In genomic region chr14:15746629-15747238, GRCm38 (mm10) we compare ENCODE assay signal across 15 mouse cellular contexts.
A peak's percentile ranks its signal among the peaks of the same experiment; 100 is the strongest.
DNase-seq lines count a peak whose midpoint lies in the region; ATAC-seq and TF ChIP-seq lines count a peak whose summit lies in the region.
"Had no signal": no experiment of that assay in that cellular context is flagged by ENCODE, and none has a peak within 500 bp of the region (broad histone marks: within the 10 kb centered on the region; RNA-seq: fewer than 3 reads in every experiment).

No protein-coding gene starts in this region.

- no peaks in the 10 kb centered on the region for H3K36me3 ChIP-seq in hindbrain, postnatal 0 days (ENCODE audit: insufficient read depth, low read length)
- H3K36me3 ChIP-seq: limb, embryonic 13.5 days; lung, embryonic 15.5 days had no signal

- H3K27me3 ChIP-seq in hindbrain, postnatal 0 days (ENCODE audit: insufficient read depth, low read length) = no peaks in the 10 kb centered on the region
- H3K27me3 ChIP-seq: limb, embryonic 13.5 days; lung, embryonic 15.5 days; Patski had no signal

- ATAC-seq in hindbrain, postnatal 0 days = no peak
- ATAC-seq: Patski had no signal

- H3K9ac ChIP-seq in hindbrain, postnatal 0 days (replicated peaks; ENCODE audit: low read length) = no peak overlapping the region
- H3K9ac ChIP-seq: limb, embryonic 13.5 days; lung, embryonic 15.5 days had no signal

- no peak overlapping the region for H3K4me3 ChIP-seq in hindbrain, postnatal 0 days (ENCODE audit: low read length)
- H3K4me3 ChIP-seq: limb, embryonic 13.5 days; lung, embryonic 15.5 days had no signal

- no peak overlapping the region for H3K4me2 ChIP-seq in hindbrain, postnatal 0 days (ENCODE audit: low read depth, low read length)
- H3K4me2 ChIP-seq: limb, embryonic 13.5 days; lung, embryonic 15.5 days; midbrain, embryonic 11.5 days had no signal

- peak; percentile 17 for DNase-seq in cerebellum, adult 9-10 months
- DNase-seq in cerebellum, adult 8-10 months = no peak
- peak; percentile 35 to 46 for DNase-seq in CD8-positive naive resting alpha-beta T cell, adult 2 months (ENCODE audit: low read depth in 2 of 2, low spot score in 2 of 2)
- peak; percentile 68 for DNase-seq in induced T-regulatory cell, adult 2 months (ENCODE audit: low read depth)
- DNase-seq in thymus, postnatal 10 days (ENCODE audit: low spot score in 2 of 2) = peak; percentile 62 to 68
- DNase-seq in lung, postnatal 36 days = no peak
- DNase-seq in layer of hippocampus, postnatal 36 days = no peak
- DNase-seq in hindbrain, postnatal 0 days (ENCODE audit: low spot score) = no peak
- DNase-seq: adrenal gland, adult 2 months; gastrocnemius, postnatal 25 days; kidney, postnatal 10 days had no signal

- no peak overlapping the region for H3K27ac ChIP-seq in hindbrain, postnatal 0 days
- H3K27ac ChIP-seq: limb, embryonic 13.5 days; lung, embryonic 15.5 days had no signal

- H3K9me3 ChIP-seq in hindbrain, postnatal 0 days (ENCODE audit: low read length) = no peaks in the 10 kb centered on the region
- H3K9me3 ChIP-seq: limb, embryonic 13.5 days; lung, embryonic 15.5 days had no signal

- H3K4me1 ChIP-seq in hindbrain, postnatal 0 days (ENCODE audit: insufficient read depth, low read length) = no peaks in the 10 kb centered on the region
- H3K4me1 ChIP-seq: limb, embryonic 13.5 days; lung, embryonic 15.5 days had no signal

- TF ChIP-seq CTCF in hindbrain, postnatal 0 days (IDR thresholded peaks at IDR 0.05; ENCODE audit: low read depth) = no peak

- WGBS in hindbrain, postnatal 0 days = 76% methylated on average over 5 of the region's 5 CpGs

Comparison
In these comparisons a context has a peak if more than half of its experiments do, and no peak if none do; other contexts are left out.
1. DNase-seq: peak in cerebellum, adult 9-10 months (single experiment), CD8-positive naive resting alpha-beta T cell, adult 2 months (2 of 2), induced T-regulatory cell, adult 2 months (single experiment) and thymus, postnatal 10 days (2 of 2); none in cerebellum, adult 8-10 months (single experiment), lung, postnatal 36 days (single experiment), layer of hippocampus, postnatal 36 days (0 of 2) and hindbrain, postnatal 0 days (single experiment).